Mouse (Mus musculus): ENCODE results near the gene Spdye4a. TPM values are rescaled to one million over a fixed set of nuclear protein-coding genes. Genes with fewer than 3 reads are reported as not detected.

Spdye4a gene
- polyA plus RNA-seq, 1 experiment from 2014 or later, result not detected

Other genes with a start within 250 kb of the Spdye4a start
- 36.7 and 38.4 TPM in 2 replicates for gene Rnf216, start 113.9 kb downstream of the Spdye4a start, polyA plus RNA-seq (2015; fragmentation: Nextera tagmentation; extraction: Ambion mirVana)
- 0.05 TPM in 1 of 2 replicates, not detected in the other for gene Olfr718-ps1, start 79.3 kb downstream of the Spdye4a start, polyA plus RNA-seq (2015; fragmentation: Nextera tagmentation; extraction: Ambion mirVana)
- 14.9 and 15.7 TPM in 2 replicates for gene Rbak, start 46.1 kb downstream of the Spdye4a start, polyA plus RNA-seq (2015; fragmentation: Nextera tagmentation; extraction: Ambion mirVana)
- not detected in 2 replicates for gene Spdye4b, start 45.9 kb downstream of the Spdye4a start, polyA plus RNA-seq (2015; fragmentation: Nextera tagmentation; extraction: Ambion mirVana)
- gene Zfp12, start 8.3 kb upstream of the Spdye4a start, polyA plus RNA-seq (2015; fragmentation: Nextera tagmentation; extraction: Ambion mirVana), result 22.7 and 23.5 TPM in 2 replicates
- gene Zfp316, start 43.1 kb upstream of the Spdye4a start, polyA plus RNA-seq (2015; fragmentation: Nextera tagmentation; extraction: Ambion mirVana), result 5.8 and 6.1 TPM in 2 replicates
- not detected in 2 replicates for gene Zfp853, start 66.7 kb upstream of the Spdye4a start, polyA plus RNA-seq (2015; fragmentation: Nextera tagmentation; extraction: Ambion mirVana)
- 50.0 and 51.5 TPM in 2 replicates for gene E130309D02Rik, start 88.5 kb upstream of the Spdye4a start, polyA plus RNA-seq (2015; fragmentation: Nextera tagmentation; extraction: Ambion mirVana)
- gene Zdhhc4, start 102.4 kb upstream of the Spdye4a start, polyA plus RNA-seq (2015; fragmentation: Nextera tagmentation; extraction: Ambion mirVana), result 68.4 and 78.9 TPM in 2 replicates
- gene Grid2ip, start 130.4 kb upstream of the Spdye4a start, polyA plus RNA-seq (2015; fragmentation: Nextera tagmentation; extraction: Ambion mirVana), result 0.15 and 0.23 TPM in 2 replicates
- 146 and 148 TPM in 2 replicates for gene Kdelr2, start 176.9 kb upstream of the Spdye4a start, polyA plus RNA-seq (2015; fragmentation: Nextera tagmentation; extraction: Ambion mirVana)
- gene Daglb, start 237.7 kb upstream of the Spdye4a start, polyA plus RNA-seq (2015; fragmentation: Nextera tagmentation; extraction: Ambion mirVana), result 13.5 and 13.6 TPM in 2 replicates

All from forebrain, embryonic 13.5 days (tissue).